Mouse (Mus musculus): ENCODE results near the gene Apoh. TPM values are rescaled to one million over a fixed set of nuclear protein-coding genes. Genes with fewer than 3 reads are reported as not detected.

The Apoh gene
- polyA plus RNA-seq, 1 experiment from 2014 or later: not detected

GRCm38 (mm10) chr11:108429076-108429475 is 85.9 kb downstream of the Apoh start:
- no peak overlapping the region for H3K4me2 ChIP-seq (ENCODE audit: low read length)
- no peak overlapping the region for H3K27ac ChIP-seq (ENCODE audit: low read depth, low read length)
- H3K4me1 ChIP-seq (ENCODE audit: control insufficient read depth, insufficient read depth, low read length): peaks cover 1% of the 10 kb centered on the region
- no peaks in the 10 kb centered on the region for H3K36me3 ChIP-seq (ENCODE audit: control insufficient read depth, insufficient read depth, low read length)
- DNase-seq (ENCODE audit: low spot score) (no peak), ATAC-seq (no peak)
- no peaks in the 10 kb centered on the region for H3K27me3 ChIP-seq (replicated peaks; ENCODE audit: control insufficient read depth, insufficient read depth, low read length)
- H3K4me3 ChIP-seq (ENCODE audit: low read depth, low read length): no peak overlapping the region
- H3K9me3 ChIP-seq (replicated peaks; ENCODE audit: control insufficient read depth, low read length): no peaks in the 10 kb centered on the region
- H3K9ac ChIP-seq (ENCODE audit: low read length): no peak overlapping the region
- WGBS: 89% methylated on average over 2 of the region's 2 CpGs

- WGBS: 86% methylated on average over 11 of the region's 11 CpGs
- ATAC-seq: no peak
Measured at GRCm38 (mm10) chr11:108443893-108444563, 100.9 kb downstream of the Apoh start.

GRCm38 (mm10) chr11:108447148-108447547 is 104.0 kb downstream of the Apoh start:
- DNase-seq (ENCODE audit: low spot score) (no peak), ATAC-seq (no peak)
- no peaks in the 10 kb centered on the region for H3K36me3 ChIP-seq (ENCODE audit: control insufficient read depth, insufficient read depth, low read length)
- H3K4me3 ChIP-seq (ENCODE audit: low read depth, low read length): no peak overlapping the region
- H3K27me3 ChIP-seq (replicated peaks; ENCODE audit: control insufficient read depth, insufficient read depth, low read length): no peaks in the 10 kb centered on the region
- H3K27ac ChIP-seq (ENCODE audit: low read depth, low read length): no peak overlapping the region
- no peak overlapping the region for H3K4me2 ChIP-seq (ENCODE audit: low read length)
- no peaks in the 10 kb centered on the region for H3K9me3 ChIP-seq (replicated peaks; ENCODE audit: control insufficient read depth, low read length)
- no peak overlapping the region for H3K9ac ChIP-seq (ENCODE audit: low read length)
- no peaks in the 10 kb centered on the region for H3K4me1 ChIP-seq (ENCODE audit: control insufficient read depth, insufficient read depth, low read length)

More at GRCm38 (mm10) chr11:108443893-108444563, 100.9 kb downstream of the Apoh start:
- no peak for DNase-seq (ENCODE audit: low spot score)
- Histone ChIP-seq H3K27ac (ENCODE audit: low read depth, low read length) (no peak overlapping the region), H3K4me3 (ENCODE audit: low read depth, low read length) (no peak overlapping the region), H3K4me1 (ENCODE audit: control insufficient read depth, insufficient read depth, low read length) (no peaks in the 10 kb centered on the region), H3K36me3 (ENCODE audit: control insufficient read depth, insufficient read depth, low read length) (no peaks in the 10 kb centered on the region), H3K27me3 (replicated peaks; ENCODE audit: control insufficient read depth, insufficient read depth, low read length) (no peaks in the 10 kb centered on the region), H3K4me2 (ENCODE audit: low read length) (no peak overlapping the region), H3K9ac (ENCODE audit: low read length) (no peak overlapping the region), H3K9me3 (replicated peaks; ENCODE audit: control insufficient read depth, low read length) (no peaks in the 10 kb centered on the region)

- Histone ChIP-seq H3K4me1 (ENCODE audit: control insufficient read depth, insufficient read depth, low read length) (no peaks in the 10 kb centered on the region), H3K27me3 (replicated peaks; ENCODE audit: control insufficient read depth, insufficient read depth, low read length) (no peaks in the 10 kb centered on the region), H3K4me2 (ENCODE audit: low read length) (no peak overlapping the region), H3K27ac (ENCODE audit: low read depth, low read length) (no peak overlapping the region), H3K4me3 (ENCODE audit: low read depth, low read length) (no peak overlapping the region), H3K36me3 (ENCODE audit: control insufficient read depth, insufficient read depth, low read length) (no peaks in the 10 kb centered on the region), H3K9ac (ENCODE audit: low read length) (no peak overlapping the region), H3K9me3 (replicated peaks; ENCODE audit: control insufficient read depth, low read length) (no peaks in the 10 kb centered on the region)
- no peak for ATAC-seq
- peak; percentile 84 for DNase-seq (ENCODE audit: low spot score)
- 30% methylated on average over 3 of the region's 3 CpGs for WGBS
Measured at GRCm38 (mm10) chr11:108449811-108450210, 106.7 kb downstream of the Apoh start.

GRCm38 (mm10) chr11:108459599-108459998 is 116.4 kb downstream of the Apoh start:
- Histone ChIP-seq H3K9me3 (replicated peaks; ENCODE audit: control insufficient read depth, low read length) (no peaks in the 10 kb centered on the region), H3K27me3 (replicated peaks; ENCODE audit: control insufficient read depth, insufficient read depth, low read length) (no peaks in the 10 kb centered on the region), H3K4me1 (ENCODE audit: control insufficient read depth, insufficient read depth, low read length) (no peaks in the 10 kb centered on the region), H3K36me3 (ENCODE audit: control insufficient read depth, insufficient read depth, low read length) (no peaks in the 10 kb centered on the region), H3K4me3 (ENCODE audit: low read depth, low read length) (no peak overlapping the region), H3K27ac (ENCODE audit: low read depth, low read length) (no peak overlapping the region), H3K4me2 (ENCODE audit: low read length) (no peak overlapping the region), H3K9ac (ENCODE audit: low read length) (no peak overlapping the region)
- WGBS: 89% methylated on average over 3 of the region's 3 CpGs
- DNase-seq (ENCODE audit: low spot score): no peak
- ATAC-seq: no peak

Other genes starting within 250 kb of the Apoh start
- gene Prkca, start 574 bp downstream of the Apoh start, polyA plus RNA-seq (2014; fragmentation: Nextera tagmentation; extraction: Ambion mirVana): 5.3 and 5.7 TPM in 2 replicates
- gene Cep112, start 81.8 kb downstream of the Apoh start, polyA plus RNA-seq (2014; fragmentation: Nextera tagmentation; extraction: Ambion mirVana): 13.6 and 14.6 TPM in 2 replicates